23 mouse cellular contexts compared by ENCODE assay signal in the genomic region with DNA sequence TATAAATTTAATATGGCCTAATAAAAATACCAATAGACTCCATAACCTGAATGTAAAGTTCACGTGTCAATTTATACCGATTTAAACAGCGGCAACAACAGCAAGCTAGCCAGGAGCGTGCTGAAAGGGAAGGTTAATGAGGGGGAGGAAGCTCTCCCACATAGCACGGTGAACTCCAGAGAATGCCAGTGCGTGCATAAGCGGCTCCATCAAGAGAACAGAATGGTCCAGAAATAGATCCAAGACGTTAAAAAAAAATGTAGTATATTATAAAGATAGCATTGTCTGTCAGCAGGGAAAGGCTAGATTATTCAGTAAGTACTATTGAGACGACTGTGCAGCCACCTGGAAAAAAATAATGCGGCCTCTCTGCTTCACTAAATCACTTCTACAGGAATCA. TPM values are rescaled to one million over a fixed set of nuclear protein-coding genes. Genes with fewer than 3 reads are reported as not detected.
A peak's percentile ranks its signal among the peaks of the same experiment; 100 is the strongest.
DNase-seq lines count a peak whose midpoint lies in the region; ATAC-seq and TF ChIP-seq lines count a peak whose summit lies in the region.
"Had no signal": no experiment of that assay in that cellular context is flagged by ENCODE, and none has a peak within 500 bp of the region (broad histone marks: within the 10 kb centered on the region; RNA-seq: fewer than 3 reads in every experiment).

No protein-coding gene starts in this region.

- 26% methylated on average over 10 of the region's 10 CpGs for WGBS in heart, embryonic 14.5 days

- no peak for TF ChIP-seq CTCF in left cerebral cortex, adult 2 months (IDR thresholded peaks at IDR 0.05)

- DNase-seq in heart, adult 18-20 months = no peak
- DNase-seq in left cerebral cortex, adult 2 months (ENCODE audit: extremely low spot score in 1 of 2, low spot score in 2 of 2) = no peak
- no peak for DNase-seq in left cerebral cortex, postnatal 4 days
- peak; percentile 73 for DNase-seq in brain, adult 2 months (ENCODE audit: low read depth, low spot score)
- peak; percentile 50 for DNase-seq in telencephalon, adult 2 months (ENCODE audit: low read depth, low spot score)
- DNase-seq: adrenal gland, postnatal 14 days; cerebellum, adult 2 months; cerebellum, postnatal 10 days; gastrocnemius, postnatal 10 days; heart, adult 2 months; heart, postnatal 4 days had no signal

- no peak overlapping the region for H3K4me3 ChIP-seq in heart, embryonic 14.5 days (ENCODE audit: control insufficient read depth in 1 of 2, insufficient read depth in 1 of 2, low read depth in 1 of 2, low read length in 2 of 2)
- H3K4me3 ChIP-seq in left cerebral cortex, adult 2 months = no peak overlapping the region
- H3K4me3 ChIP-seq: embryonic facial prominence, embryonic 15.5 days; erythroblast, embryonic 14.5 days; forebrain, embryonic 10.5 days; heart, adult 2 months; hindbrain, embryonic 12.5 days had no signal

- H3K4me2 ChIP-seq in heart, embryonic 14.5 days (ENCODE audit: low read length) = peak overlapping the region; percentile 16
- H3K4me2 ChIP-seq: embryonic facial prominence, embryonic 15.5 days; hindbrain, embryonic 12.5 days had no signal

- H3K9me3 ChIP-seq in heart, embryonic 14.5 days (ENCODE audit: control insufficient read depth, low read length) = no peaks in the 10 kb centered on the region
- H3K9me3 ChIP-seq: embryonic facial prominence, embryonic 15.5 days; forebrain, embryonic 10.5 days; hindbrain, embryonic 12.5 days had no signal

- H3K9ac ChIP-seq in heart, embryonic 14.5 days (ENCODE audit: low read length) = peak overlapping the region; percentile 21; the same call in 1 of the 2 replicates
- H3K9ac ChIP-seq: embryonic facial prominence, embryonic 15.5 days; hindbrain, embryonic 12.5 days had no signal

- H3K4me1 ChIP-seq in heart, embryonic 14.5 days (ENCODE audit: control insufficient read depth in 2 of 2, insufficient read depth in 2 of 2, low read length in 2 of 2) = peaks cover 13 to 14% of the 10 kb centered on the region in 2 experiments

- no peak for ATAC-seq in heart, embryonic 14.5 days (ENCODE audit: insufficient number of reproducible peaks, insufficient read depth, low FRiP score, low read depth)
- ATAC-seq: activated CD4-positive, CD25-positive, alpha-beta regulatory T cell, adult 4 months; forebrain, embryonic 14.5 days; hindbrain, embryonic 16.5 days; inflammation-experienced regulatory T-cells, adult 6 months; Patski had no signal

- intact Hi-C loops in left cerebral cortex, adult 2 months (cut with DNase I) = loop anchor here (10.0 kb wide), 2 partner anchors 178 to 218 kb away; partner anchors contain the start of gene C1ql4
- intact Hi-C loops in left cerebral cortex, postnatal 4 days (cut with DNase I) = no loop called here

- peak overlapping the region in 1 of 2 experiments; percentile 28; a peak in 1 of 4 replicates for H3K27ac ChIP-seq in heart, embryonic 14.5 days (replicated peaks in 1 of 2; ENCODE audit: control insufficient read depth in 1 of 2, insufficient read depth in 1 of 2, low read depth in 2 of 2, low read length in 2 of 2)
- peak overlapping the region; percentile 13; the same call in 1 of the 2 replicates for H3K27ac ChIP-seq in left cerebral cortex, adult 2 months
- H3K27ac ChIP-seq: embryonic facial prominence, embryonic 15.5 days; forebrain, embryonic 10.5 days; heart, adult 2 months; hindbrain, embryonic 12.5 days had no signal

- H3K27me3 ChIP-seq in heart, embryonic 14.5 days (ENCODE audit: control insufficient read depth, insufficient read depth, low read length) = no peaks in the 10 kb centered on the region
- H3K27me3 ChIP-seq: embryonic facial prominence, embryonic 15.5 days; hindbrain, embryonic 12.5 days; Patski had no signal

- no peaks in the 10 kb centered on the region for H3K36me3 ChIP-seq in heart, embryonic 14.5 days (ENCODE audit: control insufficient read depth, insufficient read depth, low read length)
- H3K36me3 ChIP-seq: embryonic facial prominence, embryonic 15.5 days; forebrain, embryonic 10.5 days; hindbrain, embryonic 12.5 days had no signal

RNA-seq across cellular contexts. Expression of gene Mcrs1, which starts 10.9 kb away (rescaled TPM):
- 167 and 173 TPM in 2 replicates for polyA plus RNA-seq in heart, embryonic 14.5 days (2014; fragmentation: Nextera tagmentation; extraction: Ambion mirVana)
- 10 to 100 TPM; 37.3 to 40.1 TPM for total RNA-seq in heart, adult 18-20 months (2021)
- 10 to 100 TPM; 77.3 to 81.0 TPM for total RNA-seq in left cerebral cortex, adult 2 months (2021)
- 100 to 1,000 TPM; 136 to 139 TPM for total RNA-seq in left cerebral cortex, postnatal 4 days (2021)

RNA-seq across cellular contexts. Expression of gene Prpf40b, which starts 32.2 kb away (rescaled TPM):
- 31.2 and 38.0 TPM in 2 replicates for polyA plus RNA-seq in heart, embryonic 14.5 days (2014; fragmentation: Nextera tagmentation; extraction: Ambion mirVana)
- 10 to 100 TPM; 18.2 to 19.4 TPM for total RNA-seq in heart, adult 18-20 months (2021)
- 100 to 1,000 TPM; 111 to 119 TPM for total RNA-seq in left cerebral cortex, adult 2 months (2021)
- total RNA-seq in left cerebral cortex, postnatal 4 days (2021) = 100 to 1,000 TPM; 125 to 132 TPM

RNA-seq across cellular contexts. Expression of gene Fam186b, which starts 33.0 kb away (rescaled TPM):
- 0.36 TPM in 1 of 2 replicates, not detected in the other for polyA plus RNA-seq in heart, embryonic 14.5 days (2014; fragmentation: Nextera tagmentation; extraction: Ambion mirVana)
- total RNA-seq in heart, adult 18-20 months (2021) = not detected
- 1 to 10 TPM; 1.3 to 1.8 TPM for total RNA-seq in left cerebral cortex, adult 2 months (2021)
- total RNA-seq in left cerebral cortex, postnatal 4 days (2021) = 1 to 10 TPM in 1 of 2 experiments, under 1 TPM in 1; 0.64 to 1.3 TPM
- total RNA-seq: gastrocnemius, postnatal 10 days; gastrocnemius, postnatal 4 days; heart, adult 2 months had no signal
- polyA plus RNA-seq: erythroblast, embryonic 14.5 days; heart, adult 2 months had no signal

RNA-seq across cellular contexts. Expression of gene Kcnh3, which starts 38.0 kb away (rescaled TPM):
- 0.12 TPM in 1 of 2 replicates, not detected in the other for polyA plus RNA-seq in heart, embryonic 14.5 days (2014; fragmentation: Nextera tagmentation; extraction: Ambion mirVana)
- under 1 TPM in 1 of 2 experiments, not detected in 1; 0.15 TPM for total RNA-seq in heart, adult 18-20 months (2021)
- total RNA-seq in left cerebral cortex, adult 2 months (2021) = 100 to 1,000 TPM; 174 to 180 TPM
- 10 to 100 TPM; 66.6 to 67.3 TPM for total RNA-seq in left cerebral cortex, postnatal 4 days (2021)
- total RNA-seq: CH12.LX had no signal
- polyA plus RNA-seq: activated CD4-positive, CD25-positive, alpha-beta regulatory T cell, adult 4 months; forebrain, embryonic 10.5 days; inflammation-experienced regulatory T-cells, adult 6 months had no signal

Comparison
In these comparisons a context has a peak if more than half of its experiments do, and no peak if none do; other contexts are left out.
1. DNase-seq: peak in brain, adult 2 months (single experiment) and telencephalon, adult 2 months (single experiment); none in heart, adult 18-20 months (0 of 2), left cerebral cortex, adult 2 months (0 of 2) and left cerebral cortex, postnatal 4 days (single experiment).
2. RNA of gene Prpf40b, which starts 32.2 kb away (total RNA-seq): 125 to 132 TPM in left cerebral cortex, postnatal 4 days and 111 to 119 TPM in left cerebral cortex, adult 2 months; 18.2 to 19.4 TPM in heart, adult 18-20 months; every median in the first group is over 4 times any median in the second.